Mouse (Mus musculus) CH12.LX (cell line): ENCODE results near the gene Il18.

ENCODE experiments used
- CHD1 ChIP-seq: IDR thresholded peaks from 2 replicates; pipeline ENCODE4 v1.6.1; 2012; ENCODE audit warnings: low read depth, low read length, improper control_type of control experiment, inconsistent platforms
- CTCF ChIP-seq, 2 experiments: IDR thresholded peaks in 1 of 2; conservative IDR thresholded peaks in 1 of 2; 2 replicates each; pipeline ENCODE4 v1.5.1; 2011 to 2012; ENCODE audit warnings: low read depth in 2 of 2, low read length in 2 of 2, improper control_type of control experiment in 1 of 2, inconsistent platforms in 1 of 2, mild to moderate bottlenecking in 1 of 2, moderate library complexity in 1 of 2
- MAZ ChIP-seq: IDR thresholded peaks from 2 replicates; pipeline ENCODE4 v1.6.1; 2012; ENCODE audit warnings: low read depth, mild to moderate bottlenecking, inconsistent platforms, low read length, improper control_type of control experiment, moderate library complexity
- USF1 ChIP-seq: IDR thresholded peaks from 2 replicates; pipeline ENCODE4 v1.6.1; 2014; ENCODE audit warnings: low read depth, mild to moderate bottlenecking, inconsistent platforms, low read length, improper control_type of control experiment
- ZNF384 ChIP-seq: IDR thresholded peaks from 2 replicates; pipeline ENCODE4 v1.6.1; 2012; ENCODE audit warnings: low read depth, low read length, improper control_type of control experiment, inconsistent platforms

DNA sequence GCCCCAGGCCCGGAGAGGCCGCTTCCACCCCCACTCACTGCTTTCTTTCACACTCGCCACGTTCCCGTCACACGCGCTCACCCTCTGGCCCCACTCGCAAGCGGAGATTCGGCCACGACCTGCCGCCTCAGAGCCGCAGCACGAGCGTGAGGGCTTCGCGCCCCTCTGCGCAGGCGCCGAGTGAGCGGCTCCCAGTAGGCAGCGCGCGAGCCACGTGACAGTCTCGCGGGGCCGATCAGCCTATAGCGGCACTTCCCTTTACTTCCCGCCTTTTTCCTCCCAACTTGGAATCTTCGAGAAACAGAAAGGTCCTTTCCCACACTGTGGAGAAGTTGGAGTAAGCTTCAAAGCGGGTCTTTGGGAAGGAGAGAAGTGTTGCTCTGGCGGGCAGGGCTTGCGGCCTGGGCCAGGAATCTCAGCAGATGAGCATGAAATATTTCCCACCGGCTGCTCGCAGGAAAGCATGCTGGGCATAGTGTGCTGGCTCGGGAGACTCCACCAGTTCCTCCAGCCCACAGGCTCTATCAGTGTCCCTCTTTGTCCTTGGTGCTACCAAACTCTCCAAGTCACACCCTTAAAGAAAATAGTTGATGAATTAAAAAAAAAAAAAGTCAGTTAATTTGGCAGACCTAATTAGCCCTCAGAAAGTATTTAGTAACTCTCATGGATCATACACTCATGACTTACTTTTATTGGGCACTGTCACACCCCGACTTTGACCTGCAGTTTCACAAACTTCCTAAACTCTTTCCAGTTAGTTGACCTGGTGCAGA lies 6.7 kb downstream of the Il18 start, which contains the start of gene Tex12:
- TF ChIP-seq CTCF (conservative IDR thresholded peaks at IDR 0.05 in 1 of 2, IDR thresholded peaks at IDR 0.05 in 1 of 2; ENCODE audit: low read depth in 2 of 2, low read length in 2 of 2) = no peak
- TF ChIP-seq CHD1 = no peak
- TF ChIP-seq MAZ = no peak
- no peak for TF ChIP-seq USF1
- TF ChIP-seq ZNF384 = no peak
